Mouse (Mus musculus) spleen, embryonic (tissue): ENCODE measurements around the gene Crip2.

ENCODE experiments used
- CTCF ChIA-PET: fragments of 350-600 bp; sonication (Branson Sonifier 250); formaldehyde crosslinking; loops from one replicate; lab custom pipeline; 2022; lab: Charles Lee

Gene Crip2

GRCm38 (mm10) chr12:113168031-113168536 is 28.0 kb downstream of the Crip2 start:
- CTCF ChIA-PET, result interaction anchor here (0.8 kb wide), 1 partner anchor 20 kb away, joined by 4 read pairs; no protein-coding TSS in a partner anchor

- CTCF ChIA-PET, result no interaction called here
These were observed 37.1 kb downstream of the Crip2 start for GRCm38 (mm10) chr12:113176960-113177725.

DNA sequence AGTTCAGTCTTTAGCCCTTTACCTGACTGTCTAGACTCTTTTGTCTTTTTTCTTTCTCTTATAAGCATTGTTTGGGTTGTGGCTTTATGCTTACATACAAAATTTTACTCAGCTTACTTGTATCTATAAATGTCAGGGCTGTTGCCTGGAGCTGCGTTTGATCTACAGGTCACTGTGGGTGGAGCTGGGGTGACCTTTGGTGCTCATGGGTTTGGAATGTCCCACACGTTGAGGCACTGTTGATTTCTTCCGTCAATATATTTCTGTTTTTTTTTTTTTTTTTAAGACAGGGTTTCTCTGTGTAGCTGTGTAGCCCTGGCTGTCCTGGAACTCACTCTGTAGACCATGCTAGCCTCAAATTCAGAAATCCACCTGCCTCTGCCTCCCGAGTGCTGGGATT is 41.0 kb downstream of the Crip2 start:
- CTCF ChIA-PET, result no interaction called here

GRCm38 (mm10) chr12:113184945-113185344 is 44.9 kb downstream of the Crip2 start:
- CTCF ChIA-PET, result no interaction called here

GRCm38 (mm10) chr12:113185442-113186291 is 45.6 kb downstream of the Crip2 start, which contains the start of gene Tmem121:
Gene Tmem121 (plus strand): TSS chr12:113185930.
- CTCF ChIA-PET, result no interaction called here

GRCm38 (mm10) chr12:113186326-113187010 is 46.4 kb downstream of the Crip2 start:
- CTCF ChIA-PET, result interaction anchor here (1.3 kb wide), 1 partner anchor 38 kb away, joined by 8 read pairs; no protein-coding TSS in a partner anchor

GRCm38 (mm10) chr12:113187011-113187375 is 47.0 kb downstream of the Crip2 start:
- CTCF ChIA-PET, result interaction anchor here (1.1 to 1.3 kb wide), 2 partner anchors 19 to 39 kb away, joined by 4 to 8 read pairs; no protein-coding TSS in a partner anchor

DNA sequence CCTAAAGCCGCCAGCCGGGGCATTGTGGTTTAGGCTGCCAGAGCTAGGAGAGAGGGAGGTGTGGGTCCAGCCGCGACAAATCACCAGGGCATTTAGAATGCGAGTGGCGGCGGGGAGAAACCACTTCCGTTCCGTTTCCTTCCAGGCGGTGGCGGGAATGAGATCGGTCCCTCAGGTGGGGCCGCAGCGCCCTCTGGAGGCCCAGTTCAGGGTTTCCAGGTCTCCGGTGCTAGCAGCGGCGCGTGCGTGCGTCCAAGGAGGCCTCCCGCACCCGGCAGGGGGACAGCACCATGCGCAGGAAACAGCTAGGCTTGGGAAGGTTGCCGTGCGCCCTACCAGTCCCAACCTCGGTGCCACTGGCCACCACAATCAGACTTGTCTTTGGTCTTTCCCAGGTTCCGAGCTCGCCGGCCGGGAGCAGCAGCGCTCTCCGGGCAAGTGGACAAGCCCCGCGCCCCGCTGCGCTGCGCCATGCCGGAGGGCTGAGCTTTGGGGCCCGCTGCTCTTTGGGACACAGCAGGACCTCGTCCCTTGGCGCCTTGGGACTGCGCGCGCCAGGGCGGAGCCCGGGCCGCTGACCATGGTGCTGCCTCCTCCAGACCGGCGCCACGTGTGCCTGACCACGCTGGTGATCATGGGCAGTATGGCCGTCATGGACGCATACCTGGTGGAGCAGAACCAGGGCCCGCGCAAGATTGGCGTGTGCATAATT is 47.7 kb downstream of the Crip2 start:
- CTCF ChIA-PET, result interaction anchor here (0.7 to 1.3 kb wide), 3 partner anchors 20 to 42 kb away, joined by 3 to 8 read pairs (median 4); partner anchors contain the start of gene Crip1

- CTCF ChIA-PET, result interaction anchor here (0.7 to 1.1 kb wide), 2 partner anchors 21 to 43 kb away, joined by 3 to 4 read pairs; partner anchors contain the start of gene Crip1
These were observed 48.5 kb downstream of the Crip2 start for GRCm38 (mm10) chr12:113188349-113189055.

DNA sequence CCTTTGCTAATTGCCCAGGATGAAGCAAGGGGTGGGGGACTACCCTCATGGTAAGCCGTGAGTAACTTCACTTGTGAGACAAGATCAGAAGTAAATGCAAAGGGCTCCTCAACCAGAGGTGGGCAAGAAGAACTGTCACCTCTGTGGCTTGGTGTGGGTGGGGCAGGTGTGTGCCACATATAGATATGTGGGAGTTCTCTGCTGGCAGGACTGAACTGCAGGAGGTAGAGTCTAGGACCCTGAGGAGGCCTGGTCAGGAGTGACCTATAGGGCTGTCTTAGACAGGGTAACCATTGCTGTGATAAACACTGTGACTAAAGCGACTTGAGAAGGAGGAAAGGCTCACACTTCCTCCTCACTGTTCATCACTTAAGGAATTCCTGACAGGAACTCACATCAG is 53.4 kb downstream of the Crip2 start:
- CTCF ChIA-PET, result no interaction called here
